Mouse (Mus musculus) left cerebral cortex, adult 18-20 months (tissue): ENCODE measurements at regions not wholly inside any gene's neighbourhood (a gene's known extent, or its start where the extent isn't known, plus 50 kb on each side); places are given as distances from the start of the nearest gene placed in this dataset.

ENCODE experiments used
- DNase-seq, 2 experiments: peaks; one replicate each; pipeline ENCODE4 v3.0.0; 2021 to 2022; ENCODE audit warnings: low spot score in 2 of 2, mixed read lengths in 1 of 2

DNA sequence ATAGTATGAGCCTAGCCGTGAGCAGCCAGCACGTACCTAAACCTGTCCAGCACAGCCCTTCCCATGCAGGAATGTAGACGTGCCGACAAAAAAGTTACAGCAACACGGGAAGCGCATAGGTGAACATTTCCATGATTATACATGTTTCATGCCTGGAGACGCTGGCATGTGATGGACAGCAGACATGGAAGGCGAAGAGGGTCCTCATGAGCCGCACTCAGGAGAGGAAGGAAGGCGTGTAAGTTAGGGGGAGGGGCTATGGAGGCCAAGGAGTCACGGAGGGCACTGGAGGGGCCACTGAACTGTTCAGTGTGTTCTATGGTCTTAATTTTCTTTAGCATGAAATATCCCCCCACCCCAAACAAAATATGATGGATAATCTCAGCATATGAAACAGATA, 257.2 kb downstream of the Cog6 start:
- DNase-seq, result no peak

DNA sequence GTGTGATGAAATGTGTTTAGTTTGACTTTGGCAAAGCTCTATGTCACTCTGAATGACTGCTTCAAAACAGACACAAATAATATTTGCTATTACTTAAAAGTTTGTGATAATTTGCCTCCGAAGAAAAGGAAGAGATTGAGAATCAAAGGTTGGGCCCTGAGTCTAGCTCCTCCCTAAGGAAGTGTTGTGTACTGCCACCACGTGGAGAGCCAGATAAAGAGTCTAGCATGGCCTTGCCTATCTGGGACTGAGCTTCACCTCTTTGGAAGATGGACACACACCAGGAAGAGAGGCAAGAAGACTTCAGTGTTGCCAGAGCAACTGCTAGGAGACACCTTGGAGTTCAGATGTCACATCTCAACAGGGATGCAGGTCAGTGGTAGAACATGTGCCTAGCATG, 258.5 kb downstream of the Cog6 start:
- DNase-seq, result peak; percentile 28 to 55

DNA sequence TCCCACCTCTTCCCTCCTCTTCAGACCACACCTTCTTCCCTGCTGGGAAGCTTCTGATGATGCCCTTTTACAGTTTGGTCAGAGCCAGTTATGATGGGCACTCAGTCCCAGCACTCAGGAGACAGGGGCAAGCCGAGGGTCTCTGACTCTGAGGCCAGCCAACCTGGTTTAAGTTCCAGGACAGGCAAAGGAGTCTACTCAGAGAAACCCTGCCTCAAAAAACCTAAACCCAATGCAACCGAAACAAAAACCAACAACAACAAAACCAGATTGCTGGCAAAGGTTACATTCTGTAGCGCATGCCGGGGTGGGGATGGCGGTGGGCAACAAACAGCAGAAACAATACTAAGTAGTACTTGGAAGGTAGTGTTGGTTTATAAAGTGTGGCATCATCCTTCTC, 260.2 kb downstream of the Cog6 start:
- no peak for DNase-seq

DNA sequence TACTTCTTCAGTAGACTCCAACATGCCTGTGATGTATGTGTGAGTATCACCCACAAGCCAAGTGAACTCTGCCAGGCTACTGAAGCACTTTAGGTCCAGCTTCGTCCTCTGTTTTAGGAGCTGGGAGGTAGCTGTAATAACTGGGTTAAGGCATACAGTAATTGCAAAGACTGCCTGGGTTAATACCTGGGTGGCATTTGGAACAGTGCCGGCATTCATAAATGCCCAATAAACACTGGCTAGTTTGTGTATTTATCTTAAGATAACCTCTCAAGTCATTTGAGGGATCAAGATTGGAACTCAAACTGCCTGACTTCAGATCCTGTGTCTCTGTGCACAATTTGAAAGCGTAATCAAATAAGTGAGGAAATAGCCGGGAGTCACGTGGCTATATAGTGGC, 261.0 kb downstream of the Cog6 start:
- DNase-seq, result no peak

DNA sequence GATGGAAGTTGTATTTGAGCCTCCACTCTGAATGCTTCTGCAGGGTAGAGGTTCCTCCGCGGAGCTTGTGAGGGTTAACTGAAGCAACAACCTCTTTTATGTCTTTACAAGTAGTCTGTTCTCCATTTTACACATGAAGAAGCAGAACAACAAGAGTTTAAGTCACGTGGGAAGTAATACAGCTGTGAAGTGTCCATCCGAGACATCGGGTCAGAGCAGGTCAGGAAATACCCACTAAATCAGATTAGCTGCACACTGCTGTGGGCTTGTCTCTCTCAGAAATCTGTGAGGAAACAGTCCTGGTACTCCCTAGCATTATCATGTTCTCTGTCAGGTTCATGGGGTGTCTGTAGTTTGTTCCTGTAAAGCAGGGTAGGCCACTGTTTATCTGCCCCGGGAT, 262.1 kb downstream of the Cog6 start:
- DNase-seq, result no peak

DNA sequence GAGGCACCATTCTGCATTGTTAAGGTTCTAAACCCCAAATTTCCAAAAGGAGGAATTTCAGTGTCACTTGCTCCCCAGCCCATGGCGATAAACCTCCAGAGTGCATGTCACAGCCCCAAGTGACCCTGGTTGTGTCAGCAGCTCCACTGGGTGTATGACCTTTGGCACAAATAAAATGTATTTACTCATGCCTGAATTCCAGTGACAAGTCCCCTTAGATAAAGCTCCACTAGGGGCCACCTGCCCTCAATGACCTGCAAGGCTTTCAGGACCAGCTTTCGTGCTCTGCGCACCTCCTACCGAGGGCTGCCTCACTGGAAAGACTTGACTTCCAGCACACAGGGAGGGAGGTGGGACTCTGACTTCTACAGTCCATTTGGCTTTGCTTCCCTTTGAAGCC, 262.6 kb downstream of the Cog6 start:
- DNase-seq, result no peak

DNA sequence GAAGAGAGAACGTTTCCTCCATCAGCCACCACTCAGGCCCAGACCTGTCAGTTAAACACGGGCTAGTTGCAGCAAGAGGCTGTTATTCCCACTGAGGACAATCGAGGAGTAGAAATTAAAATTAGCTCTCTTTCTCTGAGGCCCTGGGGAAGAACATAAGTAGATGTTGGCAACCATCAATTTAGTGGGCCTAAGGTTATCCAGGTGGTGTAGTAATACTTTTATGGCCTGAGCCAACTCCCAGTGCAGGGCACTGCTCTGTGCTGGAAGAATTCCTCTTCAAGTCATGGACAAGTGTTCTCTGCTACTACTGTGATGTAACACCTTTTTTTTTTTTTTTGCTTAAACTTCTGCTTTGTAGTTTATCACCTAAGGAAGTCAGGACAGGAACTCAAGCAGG, 270.1 kb downstream of the Cog6 start:
- no peak for DNase-seq

DNA sequence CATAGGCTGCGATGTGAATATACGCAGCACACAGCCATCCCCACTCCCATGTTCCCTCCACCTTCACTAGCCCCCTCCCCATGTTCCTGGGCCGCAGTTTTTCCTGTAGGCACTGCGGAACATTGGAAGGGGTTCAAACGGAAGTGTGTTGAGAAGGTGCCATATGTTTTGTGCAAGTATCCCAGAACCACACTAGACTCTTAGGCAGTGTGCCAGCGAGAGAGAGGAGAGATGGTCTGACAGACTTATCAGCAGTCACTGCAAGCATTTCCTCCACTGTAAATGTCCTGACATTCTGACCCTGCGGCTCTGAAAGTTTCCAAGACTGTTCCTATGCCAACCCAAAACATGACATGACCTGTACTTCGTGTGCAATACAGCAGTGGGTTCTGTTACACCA, 272.7 kb downstream of the Cog6 start:
- DNase-seq, result no peak

DNA sequence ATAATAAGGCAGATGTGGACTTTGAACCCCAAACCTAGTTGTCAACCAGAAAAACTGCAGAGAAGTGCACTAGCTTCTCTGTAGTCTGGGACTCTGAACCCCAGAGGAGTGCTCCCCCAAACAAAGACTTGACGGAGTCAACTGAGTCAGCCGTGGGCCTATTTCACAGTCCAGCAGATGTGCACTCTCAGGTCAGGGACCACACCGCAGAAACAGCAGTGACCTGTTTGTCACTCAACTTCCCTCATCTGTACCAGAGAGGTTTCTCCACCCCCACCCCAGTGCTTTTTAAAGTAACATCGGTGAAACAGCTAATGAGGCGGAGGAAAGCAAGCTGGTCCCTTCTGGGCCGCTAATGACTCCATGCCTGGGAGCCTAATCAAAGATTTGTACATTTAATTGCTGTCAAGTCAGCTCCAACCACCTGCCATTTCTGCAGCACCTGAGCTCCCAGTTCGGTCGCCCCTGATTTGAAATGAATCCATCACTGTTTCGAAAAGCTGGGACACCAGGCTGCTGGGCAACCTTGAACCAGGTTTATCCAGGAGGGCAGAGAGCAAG, 276.5 kb downstream of the Cog6 start:
- no peak for DNase-seq

DNA sequence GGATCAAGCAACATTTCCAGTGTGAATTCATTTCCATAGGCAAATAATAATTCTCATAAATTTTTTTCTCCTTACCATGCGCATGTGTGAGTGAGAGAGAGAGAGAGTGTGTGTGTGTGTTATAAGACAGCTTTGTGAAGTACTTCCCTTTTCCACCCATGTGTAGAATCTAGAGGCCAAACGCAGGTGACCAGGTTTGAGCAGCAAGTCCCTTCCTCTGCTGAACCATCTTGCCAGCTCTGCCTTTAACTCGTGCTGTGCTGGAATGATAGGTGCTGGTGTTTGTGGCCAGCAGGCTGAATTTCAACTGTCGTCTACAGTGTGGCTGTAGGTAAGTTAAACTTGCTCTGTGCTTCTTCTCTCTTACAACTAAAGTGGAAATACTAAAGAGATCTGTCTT, 277.5 kb downstream of the Cog6 start:
- no peak for DNase-seq

DNA sequence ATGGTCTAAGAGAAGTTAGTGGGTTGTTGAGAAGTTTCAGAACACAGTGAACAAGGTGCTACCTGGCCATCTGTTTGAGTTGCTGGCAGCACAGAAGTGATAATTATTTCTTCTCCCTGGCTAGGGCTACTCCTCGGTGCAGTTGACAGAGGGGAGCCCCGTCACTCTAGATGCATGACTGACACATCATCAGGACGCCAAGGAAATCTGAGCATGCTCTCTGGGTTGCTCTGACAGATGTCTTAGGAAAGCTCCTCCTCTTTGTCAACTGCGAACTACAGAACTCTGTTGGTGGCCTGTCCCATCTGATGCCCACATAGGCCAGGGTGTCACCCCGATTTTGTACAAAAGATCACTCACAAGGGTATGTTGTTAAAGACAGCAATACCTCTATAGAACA, 278.7 kb downstream of the Cog6 start:
- DNase-seq, result no peak

DNA sequence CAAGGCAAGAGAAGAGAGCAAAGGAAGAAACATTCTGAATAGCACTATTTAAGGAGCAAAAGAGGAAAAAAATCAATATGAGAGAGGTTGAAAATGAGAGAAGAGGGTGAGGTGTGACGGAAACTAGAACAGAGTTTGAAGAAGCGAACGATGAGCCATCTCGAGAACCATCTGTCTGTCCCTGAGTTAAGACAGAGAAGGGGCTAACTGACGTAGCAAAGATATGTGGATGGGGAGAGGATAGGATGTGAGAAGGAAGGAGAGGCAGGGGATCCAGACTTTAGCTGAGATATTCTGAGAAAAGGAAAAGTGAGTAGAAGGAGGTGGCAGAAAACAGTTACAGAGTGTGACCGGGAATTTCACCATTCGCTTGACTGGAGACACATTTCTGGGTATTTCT, 281.1 kb downstream of the Cog6 start:
- no peak for DNase-seq

DNA sequence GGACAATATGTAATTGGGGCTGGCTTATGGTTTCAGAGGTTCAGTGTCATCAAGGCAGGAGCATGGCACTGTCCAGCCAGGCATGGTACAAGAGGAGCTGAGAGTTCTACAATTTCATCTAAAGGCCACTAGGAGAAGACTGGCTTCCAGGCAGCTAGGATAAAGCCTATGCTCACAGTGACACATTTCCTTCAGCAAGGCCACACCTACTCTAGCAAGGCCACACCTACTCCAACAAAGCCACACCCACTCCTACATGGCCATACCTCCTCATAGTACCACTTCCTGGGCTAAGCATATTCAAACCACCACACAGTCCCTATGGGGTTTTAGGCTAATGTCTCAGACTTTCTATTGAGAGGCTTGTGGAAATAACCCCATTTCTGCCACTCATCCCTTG, 285.1 kb downstream of the Cog6 start:
- no peak for DNase-seq

DNA sequence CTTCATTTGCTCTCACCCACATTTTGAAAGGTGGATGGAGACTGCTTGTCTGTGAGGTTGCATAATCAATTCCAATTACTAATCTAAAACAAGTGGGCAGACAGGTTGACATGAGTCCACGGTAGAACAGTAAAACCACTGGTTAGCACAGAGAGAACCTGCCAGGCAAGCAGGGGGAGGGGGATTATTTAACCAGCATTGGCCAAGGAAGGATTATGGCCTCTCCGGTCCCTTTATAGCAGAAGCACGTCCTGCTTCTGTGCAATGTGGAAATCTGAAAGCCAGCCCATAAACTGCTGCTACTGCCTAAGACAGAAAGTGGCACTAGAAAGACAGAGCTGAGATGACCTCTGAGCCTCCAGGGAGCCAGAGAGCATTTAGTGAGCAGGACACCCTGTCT, 285.5 kb downstream of the Cog6 start:
- DNase-seq, result no peak

DNA sequence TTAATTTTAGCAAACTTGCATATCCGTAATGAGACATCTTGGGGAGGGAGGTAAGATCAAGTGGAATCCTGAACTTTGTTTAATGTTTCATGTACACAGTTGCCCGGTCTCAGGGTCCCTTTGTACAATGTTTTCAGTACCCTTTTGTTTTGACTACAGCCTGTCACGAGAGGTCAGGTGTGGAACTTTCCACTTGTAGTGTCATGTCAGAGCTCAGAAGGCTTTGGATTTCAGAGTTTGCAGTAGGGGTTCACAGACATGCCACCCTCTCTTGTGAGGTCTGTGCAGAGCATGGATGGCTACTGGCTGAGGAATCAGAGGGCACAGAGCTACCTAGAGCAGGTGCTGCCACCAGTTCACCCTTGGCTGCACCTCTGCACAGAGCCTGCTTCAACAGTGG, 287.3 kb downstream of the Cog6 start:
- no peak for DNase-seq

DNA sequence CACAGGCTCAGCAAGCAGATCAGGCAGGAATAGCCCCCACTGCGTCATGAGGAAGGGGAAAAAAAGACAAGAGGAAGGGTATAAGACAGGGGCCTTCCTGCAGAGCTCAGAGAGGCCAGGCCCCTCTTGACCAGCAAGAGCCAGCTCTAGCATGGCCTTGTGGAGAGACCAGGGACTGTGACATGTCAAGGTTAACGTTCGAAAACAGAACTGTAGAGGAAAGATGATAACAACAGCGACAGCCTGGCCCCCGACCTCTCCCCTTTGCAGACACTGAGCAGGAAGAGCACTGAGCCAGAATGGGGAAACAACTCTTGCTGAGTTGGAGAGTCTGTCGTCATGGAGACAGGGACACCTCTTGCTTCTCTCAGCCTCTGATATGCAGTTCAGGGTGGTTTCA, 288.2 kb downstream of the Cog6 start:
- DNase-seq, result no peak

DNA sequence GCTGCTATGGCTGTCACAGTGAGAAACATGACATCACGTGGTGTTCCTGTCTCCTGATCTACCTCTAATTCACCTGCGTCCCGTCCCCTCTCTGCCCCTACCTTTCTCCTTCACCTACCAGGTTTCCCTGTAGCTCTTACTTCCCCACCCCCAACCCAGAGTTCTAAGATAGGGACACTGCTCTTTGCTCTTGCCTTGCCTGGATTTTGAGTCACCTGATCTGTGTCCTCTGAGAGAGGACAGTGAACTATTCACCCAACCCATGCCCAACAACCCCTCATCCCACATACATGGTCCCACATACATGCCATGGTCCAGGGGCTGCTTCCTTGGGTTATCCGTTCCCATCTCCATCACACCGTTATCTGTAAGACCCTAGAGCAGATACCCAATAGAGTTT, 288.6 kb downstream of the Cog6 start:
- DNase-seq, result no peak

DNA sequence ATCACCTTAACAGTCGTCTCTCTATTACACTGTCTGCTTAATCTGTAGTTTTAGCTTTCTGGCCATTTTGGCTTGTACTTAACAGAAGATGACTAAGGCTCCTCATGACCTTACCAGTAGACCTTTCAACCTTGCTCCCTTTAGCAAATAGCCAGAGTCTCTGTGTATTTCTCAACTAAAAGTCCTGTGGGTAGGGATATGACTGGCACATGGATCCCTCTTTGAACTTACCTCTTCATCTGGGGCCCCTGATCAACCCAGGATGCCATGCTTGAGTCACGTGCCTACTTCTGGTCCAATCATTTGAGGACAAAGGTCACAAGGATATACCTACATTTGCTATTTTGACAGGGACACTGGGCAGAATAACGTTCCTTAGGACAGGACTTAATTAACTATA, 292.7 kb downstream of the Cog6 start:
- DNase-seq, result no peak

DNA sequence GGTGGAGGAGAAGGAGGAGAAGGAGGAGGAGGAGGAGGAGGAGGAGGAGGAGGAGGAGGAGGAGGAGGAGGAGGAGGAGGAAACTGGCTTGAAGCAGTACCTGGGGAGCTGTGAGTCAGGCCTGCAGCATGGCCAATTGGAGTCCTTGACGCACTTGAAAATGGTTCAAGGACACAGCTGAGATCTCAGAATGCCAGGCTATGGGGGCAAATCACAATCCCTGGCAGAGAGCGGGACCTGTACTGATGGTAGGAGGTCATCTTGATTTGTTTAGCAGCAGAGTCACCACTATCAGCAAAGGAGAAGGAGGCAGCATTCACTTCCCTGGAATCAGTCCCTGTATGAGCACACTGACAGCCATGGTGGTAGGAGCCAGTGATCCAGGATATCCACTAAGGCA, 294.1 kb downstream of the Cog6 start:
- DNase-seq, result no peak

DNA sequence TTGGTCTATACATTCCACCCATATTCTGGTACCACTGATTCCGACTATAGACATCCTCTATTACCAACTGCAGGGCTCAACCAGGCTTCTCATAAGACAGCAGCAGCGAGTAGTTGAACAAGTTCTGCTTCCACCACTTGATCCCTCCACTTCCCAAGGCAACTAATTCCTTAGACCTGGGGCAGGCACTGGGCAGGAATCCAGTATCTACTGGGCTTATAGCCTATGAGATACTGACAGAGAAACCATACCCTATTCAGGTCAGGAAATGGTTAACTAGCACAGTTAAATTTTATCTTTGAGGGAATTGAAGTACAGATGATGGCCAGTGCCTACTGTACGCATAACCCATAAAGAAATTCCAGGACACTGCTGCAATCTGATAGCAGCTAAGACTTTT, 297.9 kb downstream of the Cog6 start:
- no peak for DNase-seq

DNA sequence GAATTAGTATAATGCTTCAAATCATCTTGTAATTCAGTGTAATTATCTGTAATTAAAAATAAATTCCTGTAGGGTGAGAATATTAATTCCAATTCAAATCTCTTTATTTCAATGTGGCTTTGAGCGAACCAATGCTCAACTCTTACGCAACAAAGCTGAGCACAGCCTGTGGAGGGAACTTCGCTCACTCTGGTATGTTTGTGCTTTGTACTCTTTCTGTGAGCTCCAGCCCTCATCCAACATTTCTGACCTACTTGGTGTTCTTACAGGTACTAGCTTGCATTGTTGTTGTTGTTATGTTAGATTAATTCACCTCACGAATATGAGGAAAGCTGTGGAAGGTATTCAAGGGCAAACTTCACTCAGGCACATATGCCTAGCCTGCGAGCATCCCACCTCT, 299.7 kb downstream of the Cog6 start:
- no peak for DNase-seq

DNA sequence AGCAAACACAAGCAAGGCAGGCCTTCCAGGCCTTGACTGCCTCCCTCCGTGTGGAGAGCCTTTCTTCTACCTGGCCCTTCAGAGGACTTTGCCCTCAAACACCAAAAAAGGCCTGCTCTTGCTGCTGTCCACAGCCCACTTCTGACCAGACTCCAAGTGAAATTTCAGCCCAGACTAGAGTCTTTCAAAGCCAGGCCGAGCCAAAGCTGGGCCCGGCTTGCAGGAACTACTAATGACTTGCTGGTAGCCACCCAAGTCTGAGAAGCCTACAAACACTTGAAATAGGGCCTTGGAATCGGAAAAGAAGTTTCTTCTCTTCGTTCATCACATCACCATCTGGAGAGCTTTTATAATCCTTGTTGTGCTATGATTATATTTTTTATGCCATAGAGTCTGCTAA, 304.9 kb downstream of the Cog6 start:
- DNase-seq, result no peak

DNA sequence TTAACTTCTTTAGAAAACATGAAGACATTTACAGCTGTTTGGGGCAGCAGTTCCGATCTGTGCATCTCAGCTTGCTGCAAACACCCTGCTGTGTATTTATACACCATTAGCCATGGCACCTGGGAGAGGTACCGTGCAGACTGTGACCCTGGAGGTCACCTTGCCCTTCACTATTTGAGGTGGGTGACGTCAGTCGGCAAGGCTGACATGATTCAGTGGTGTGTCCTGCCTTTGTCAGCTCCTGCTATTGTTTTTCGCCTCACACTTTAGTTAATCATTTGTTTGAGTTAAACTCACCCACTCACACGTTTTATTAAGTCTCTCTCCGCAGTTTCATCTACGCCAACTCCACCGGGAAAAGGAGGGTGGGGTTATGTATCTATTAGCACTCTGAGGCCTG, 305.9 kb downstream of the Cog6 start:
- no peak for DNase-seq

DNA sequence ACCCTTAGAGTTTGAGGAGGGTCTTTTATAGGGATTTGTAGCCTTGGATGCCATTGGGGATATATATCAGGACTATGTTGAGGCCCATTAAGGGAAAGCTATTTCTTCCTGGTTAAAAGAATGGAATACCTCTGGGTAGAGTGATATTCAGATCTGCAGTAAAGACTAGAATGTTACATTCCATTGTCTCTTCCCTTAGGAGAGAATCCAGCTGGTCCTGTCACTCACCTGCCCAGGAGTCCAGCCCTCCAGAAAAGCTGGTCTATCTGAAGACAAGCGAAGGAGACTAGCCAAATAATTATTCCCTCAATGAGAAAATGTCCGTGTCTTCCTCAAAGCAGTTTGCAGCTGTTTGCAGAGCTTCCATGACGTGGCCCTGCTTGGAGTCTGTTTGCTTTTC, 308.3 kb downstream of the Cog6 start:
- DNase-seq, result no peak
